Mouse (Mus musculus) adipose tissue, adult 10 weeks (tissue): ENCODE results near the gene Cep104. TPM values are rescaled to one million over a fixed set of nuclear protein-coding genes. Genes with fewer than 3 reads are reported as not detected.

ENCODE experiments used
- polyA plus RNA-seq: library from polyadenylated mRNA; stranded (reverse); fragments of 350-450 nt; fragmentation: Illumina TruSeq; extraction: RNeasy Lipid Tissue Mini Kit (QIAGEN cat#74804); gene quantifications from one replicate; pipeline ENCODE4 v1.2.3, GENCODE M21; 2014; ENCODE audit warnings: low read depth, low replicate concordance

Gene Cep104
- polyA plus RNA-seq = 20.0 TPM

DNA sequence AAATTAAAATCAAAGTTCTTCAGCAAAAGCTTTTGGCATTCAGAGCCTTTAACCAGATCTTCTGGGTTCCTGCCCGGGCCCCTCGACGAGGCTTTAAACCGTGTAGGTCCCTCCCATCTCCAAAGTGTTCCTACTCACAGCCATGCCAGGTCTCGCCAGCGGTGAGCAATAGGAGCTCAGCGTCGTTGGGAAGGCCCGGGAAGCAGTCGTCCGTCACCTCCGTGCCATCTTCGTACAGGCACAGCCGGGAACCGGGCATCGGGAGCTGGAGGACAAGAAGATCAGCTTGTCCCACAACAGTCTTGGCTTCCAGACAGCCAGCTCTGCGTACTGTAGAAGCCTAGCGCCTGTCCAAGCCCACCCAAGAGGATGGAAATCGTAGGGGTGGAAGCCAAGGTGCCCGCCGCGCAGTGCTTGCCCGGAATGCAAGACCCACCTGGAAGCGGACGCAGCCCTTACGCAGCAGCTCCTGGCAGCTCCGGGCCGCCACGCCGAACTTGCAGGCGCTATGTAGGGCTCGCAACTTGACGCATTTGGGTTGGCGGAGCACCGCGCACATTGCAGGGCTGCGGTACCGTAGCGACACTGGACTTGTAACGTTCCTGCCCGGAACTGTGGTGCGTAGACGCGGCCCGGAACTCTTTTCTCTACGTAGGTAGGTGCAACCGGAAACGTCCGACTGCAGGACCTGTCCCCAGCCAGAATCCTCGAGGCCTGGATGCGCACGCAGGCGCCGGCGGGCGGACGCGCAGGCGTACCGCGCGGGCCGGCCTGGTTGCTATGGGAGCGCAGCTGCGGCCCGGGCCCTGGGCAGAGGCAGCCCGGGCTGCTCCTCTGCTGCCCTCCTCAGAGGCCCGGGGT is at the start of gene Cep104, which contains the start of gene Dffb:
TSS of gene Cep104 (plus strand) at position 764 of the 861 bp plus-strand sequence.
TSS of gene Dffb (minus strand) at position 696 of the 861 bp plus-strand sequence.

DNA sequence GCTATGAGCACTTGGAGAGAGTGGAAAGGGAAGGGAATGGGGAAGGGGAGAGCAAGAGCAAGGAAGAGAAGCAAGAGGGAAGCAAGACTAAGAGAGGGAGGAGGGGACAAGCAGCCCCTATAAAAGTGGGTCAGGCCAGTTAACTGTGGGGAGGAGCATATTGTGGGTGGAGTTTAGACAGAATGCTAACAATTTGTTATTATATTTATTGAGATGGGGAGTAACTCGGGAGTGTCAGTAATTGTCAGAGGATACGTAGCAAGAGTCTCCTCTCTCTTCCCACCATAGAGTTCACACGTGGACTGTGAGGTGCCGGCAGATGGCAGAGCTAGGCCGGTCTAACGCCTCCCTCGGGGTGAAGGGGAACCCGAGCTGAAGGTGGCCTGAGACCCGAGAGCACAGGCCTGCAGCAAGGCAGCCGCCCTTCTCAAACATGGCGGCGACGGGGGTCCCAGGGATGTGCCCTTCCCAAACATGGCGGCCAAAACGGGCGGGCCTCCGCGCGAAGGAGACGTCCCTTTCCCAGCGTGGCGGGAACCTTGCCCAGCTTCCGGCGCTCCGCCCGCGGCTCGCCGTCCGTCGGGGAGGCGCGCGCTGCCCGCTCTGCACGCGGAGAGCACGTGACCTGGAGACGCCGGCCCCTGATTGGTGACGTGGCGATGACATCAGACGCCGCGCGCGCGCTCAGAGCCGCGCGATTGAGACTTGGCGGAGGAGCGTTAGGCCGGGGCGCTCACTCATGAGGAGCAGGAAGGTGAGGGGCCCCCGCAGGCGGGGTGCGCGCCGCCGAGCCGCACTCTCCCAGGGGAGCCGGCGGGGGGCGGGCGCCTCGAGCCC is 18.2 kb upstream of the Cep104 start, which contains the start of gene A430005L14Rik:
TSS of gene A430005L14Rik (plus strand) at position 669 of the 837 bp plus-strand sequence.

DNA sequence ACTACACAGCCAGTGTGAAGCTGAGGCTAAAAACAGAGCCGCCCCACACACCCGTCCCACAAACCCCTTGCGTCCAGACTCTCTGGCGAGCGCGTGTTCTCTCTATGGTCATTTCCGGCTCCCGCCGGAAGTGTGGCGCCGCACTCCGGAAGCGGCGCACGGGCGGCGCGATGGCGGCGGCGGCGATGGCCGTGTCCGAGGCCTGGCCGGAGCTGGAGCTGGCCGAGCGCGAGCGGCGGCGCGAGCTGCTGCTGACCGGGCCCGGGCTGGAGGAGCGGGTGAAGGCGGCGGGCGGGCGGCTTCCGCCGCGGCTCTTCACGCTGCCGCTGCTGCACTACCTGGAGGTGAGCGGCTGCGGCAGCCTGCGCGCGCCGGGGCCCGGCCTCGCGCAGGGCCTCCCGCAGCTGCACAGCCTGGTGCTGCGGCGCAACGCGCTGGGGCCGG is 36.7 kb downstream of the Cep104 start, which contains the start of gene Lrrc47:
TSS of gene Lrrc47 (plus strand) at position 86 of the 444 bp plus-strand sequence.

DNA sequence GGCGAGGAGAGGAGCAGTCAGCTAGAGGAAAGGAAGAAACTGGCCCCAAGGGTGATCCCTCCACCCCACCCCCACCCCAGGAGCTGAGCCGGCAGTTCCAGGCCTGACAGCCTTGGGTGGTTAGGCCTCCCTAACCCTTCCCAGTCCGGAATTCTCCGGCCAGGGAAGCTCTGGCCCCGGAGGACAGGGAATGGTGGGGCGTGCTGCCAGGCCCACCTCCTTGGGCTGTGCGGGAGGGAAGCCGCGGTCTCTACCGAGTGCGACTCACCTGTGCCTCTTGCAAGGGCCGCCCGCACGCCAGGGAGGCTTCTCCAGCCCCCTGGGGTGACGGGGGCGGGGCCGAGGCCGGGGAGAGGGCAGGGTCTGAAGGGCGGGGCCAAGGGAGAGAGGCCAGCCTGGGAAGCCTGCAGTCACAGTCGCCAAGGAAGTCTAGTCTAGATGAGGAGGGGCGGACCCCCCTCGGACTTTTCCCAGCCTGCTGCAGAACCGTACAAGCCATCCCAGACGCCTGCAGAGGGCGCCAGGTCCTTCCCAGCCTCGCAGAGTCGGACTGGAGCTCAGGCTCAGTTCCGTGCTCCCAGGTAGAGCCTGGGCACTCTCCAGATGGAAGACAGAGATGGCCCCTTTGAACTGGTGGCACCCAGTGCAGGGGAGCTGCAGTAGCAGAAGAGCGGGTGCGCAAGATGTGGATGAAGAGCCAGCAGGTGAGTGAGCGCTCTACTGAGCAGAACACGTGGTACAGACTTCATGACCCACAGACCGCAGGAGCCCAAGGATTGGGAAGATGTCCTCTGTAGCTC is 50.8 kb downstream of the Cep104 start, which contains the start of gene Smim1:
TSS of gene Smim1 (minus strand) at position 590 of the 800 bp plus-strand sequence.

DNA sequence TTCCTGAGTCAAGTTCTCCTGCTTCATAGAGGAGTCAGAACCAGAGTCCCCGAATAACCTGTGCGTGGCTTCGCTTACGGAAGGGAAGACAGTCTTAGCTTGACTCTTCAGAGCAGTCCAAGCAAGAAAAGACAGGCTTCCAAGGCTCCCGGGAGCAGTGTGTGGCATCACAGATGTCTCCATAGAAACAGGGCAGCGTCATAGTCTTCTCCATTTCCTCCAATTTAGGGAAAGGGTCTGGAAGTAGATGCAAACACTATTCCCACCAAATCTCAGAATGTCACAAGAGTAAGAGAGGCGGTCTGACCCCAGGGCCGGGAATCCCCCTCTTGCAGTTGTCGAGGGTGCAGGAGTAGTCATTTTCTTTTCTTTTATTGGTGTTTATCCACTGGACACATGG is 67.6 kb downstream of the Cep104 start, which contains the start of gene Ccdc27:
TSS of gene Ccdc27 (minus strand) at position 101 of the 400 bp plus-strand sequence.

Other genes starting within 250 kb of the Cep104 start
- 24.2 TPM for gene A430005L14Rik, start 18.0 kb upstream of the Cep104 start, polyA plus RNA-seq
- gene Dffb, start 68 bp upstream of the Cep104 start, polyA plus RNA-seq = 10.6 TPM
- 25.8 TPM for gene Lrrc47, start 36.5 kb downstream of the Cep104 start, polyA plus RNA-seq
- 172 TPM for gene Smim1, start 51.0 kb downstream of the Cep104 start, polyA plus RNA-seq
- gene Ccdc27, start 67.5 kb downstream of the Cep104 start, polyA plus RNA-seq = 1.4 TPM
- 0.68 TPM for gene Trp73, start 165.0 kb downstream of the Cep104 start, polyA plus RNA-seq
- 7.9 TPM for gene Wrap73, start 167.2 kb downstream of the Cep104 start, polyA plus RNA-seq
- gene Tprgl, start 185.5 kb downstream of the Cep104 start, polyA plus RNA-seq = 117 TPM
- 15.0 TPM for gene Megf6, start 195.5 kb downstream of the Cep104 start, polyA plus RNA-seq